Mouse (Mus musculus): ENCODE data around the gene Mia2. TPM values are rescaled to one million over a fixed set of nuclear protein-coding genes. Genes with fewer than 3 reads are reported as not detected.

Mia2 gene
- total and polyA plus RNA-seq, 3 experiments, result 103 to 175 TPM; not detected in 1

- no peak; the same call in 1 of the 2 replicates for TF ChIP-seq MYC (IDR thresholded peaks at IDR 0.05; ENCODE audit: low read depth, low read length)
- TF ChIP-seq CHD2 (IDR thresholded peaks at IDR 0.05; ENCODE audit: low read length), result no peak
- TF ChIP-seq POLR2AphosphoS5 (IDR thresholded peaks at IDR 0.05; ENCODE audit: borderline replicate concordance, low read depth, low read length), result no peak
- TF ChIP-seq GABPA (IDR thresholded peaks at IDR 0.05; ENCODE audit: low read depth, low read length), result no peak
- no peak for TF ChIP-seq POLR2A (IDR thresholded peaks at IDR 0.05; ENCODE audit: control insufficient read depth in 1 of 2, insufficient read depth in 1 of 2, low read depth in 1 of 2, low read length in 2 of 2, poor library complexity in 1 of 2)
- peak; percentile 73; the same call in 1 of the 2 replicates for TF ChIP-seq BHLHE40 (IDR thresholded peaks at IDR 0.05; ENCODE audit: borderline replicate concordance, low read depth, low read length)
These were observed 30.8 kb upstream of the Mia2 start (continued) for GRCm38 (mm10) chr12:59064837-59065236.

GRCm38 (mm10) chr12:59065776-59066175 lies 29.8 kb upstream of the Mia2 start:
- peaks cover 29% of the 10 kb centered on the region for H3K79me2 ChIP-seq (ENCODE audit: control insufficient read depth, insufficient read depth, low read length, poor library complexity)
- no peaks in the 10 kb centered on the region for H3K27me3 ChIP-seq (ENCODE audit: control insufficient read depth in 1 of 2, insufficient read depth in 2 of 2, low read length in 2 of 2)
- peaks cover 24 to 26% of the 10 kb centered on the region in 2 experiments for H3K36me3 ChIP-seq (ENCODE audit: control insufficient read depth in 1 of 2, insufficient read depth in 2 of 2, low read length in 2 of 2)
- no peak for DNase-seq (ENCODE audit: low read depth, low spot score)
- H3K9me3 ChIP-seq (replicated peaks; ENCODE audit: insufficient read depth, low read length), result no peaks in the 10 kb centered on the region
- TF ChIP-seq BHLHE40 (IDR thresholded peaks at IDR 0.05; ENCODE audit: borderline replicate concordance, low read depth, low read length) (peak; percentile 15; the same call in 1 of the 2 replicates), ETS1 (IDR thresholded peaks at IDR 0.05; ENCODE audit: low read depth, low read length) (peak; percentile 73), MYB (IDR thresholded peaks at IDR 0.05; ENCODE audit: low read depth, low read length) (no peak), GATA1 (IDR thresholded peaks at IDR 0.05; ENCODE audit: low read depth, low read length) (peak; percentile 89), MAZ (IDR thresholded peaks at IDR 0.05; ENCODE audit: low read depth, low read length) (0 out of 2 replicates have a peak, but pooled peaks have one; percentile 25), TCF12 (IDR thresholded peaks at IDR 0.05; ENCODE audit: low read depth, low read length) (peak; percentile 66), EP300 (IDR thresholded peaks at IDR 0.05; ENCODE audit: low read depth in 1 of 2, low read length in 2 of 2) (peak; percentile 66 to 79), USF1 (IDR thresholded peaks at IDR 0.05; ENCODE audit: low read depth, low read length) (no peak), MXI1 (IDR thresholded peaks at IDR 0.05; ENCODE audit: low read depth, low read length) (peak; percentile 37; the same call in 1 of the 2 replicates)
- peak overlapping the region; percentile 81 for H3K9ac ChIP-seq (ENCODE audit: control insufficient read depth, low read depth, low read length, poor library complexity, severe bottlenecking)
- peaks cover 3 to 11% of the 10 kb centered on the region in 2 experiments; a peak in 2 of 4 replicates for H3K4me1 ChIP-seq (ENCODE audit: control insufficient read depth in 1 of 2, insufficient read depth in 2 of 2, low read length in 2 of 2)
- peak overlapping the region; percentile 100 for H3K27ac ChIP-seq (ENCODE audit: control insufficient read depth, low read depth, low read length)
- peak overlapping the region; percentile 64 to 78 for H3K4me3 ChIP-seq (ENCODE audit: control insufficient read depth in 1 of 2, insufficient read depth in 1 of 2, low read depth in 2 of 2, low read length in 2 of 2)

- no peaks in the 10 kb centered on the region for H3K27me3 ChIP-seq (ENCODE audit: control insufficient read depth in 1 of 2, insufficient read depth in 2 of 2, low read length in 2 of 2)
- H3K4me1 ChIP-seq (ENCODE audit: control insufficient read depth in 1 of 2, insufficient read depth in 2 of 2, low read length in 2 of 2), result peaks cover 3 to 11% of the 10 kb centered on the region in 2 experiments; a peak in 2 of 4 replicates
- peak within 1 kb of the TSS; percentile 97 for H3K9ac ChIP-seq (ENCODE audit: control insufficient read depth, low read depth, low read length, poor library complexity, severe bottlenecking)
- peaks cover 26 to 30% of the 10 kb centered on the region in 2 experiments for H3K36me3 ChIP-seq (ENCODE audit: control insufficient read depth in 1 of 2, insufficient read depth in 2 of 2, low read length in 2 of 2)
- H3K9me3 ChIP-seq (replicated peaks; ENCODE audit: insufficient read depth, low read length), result no peaks in the 10 kb centered on the region
- peak within 1 kb of the TSS; percentile 94 to 95 for H3K4me3 ChIP-seq (ENCODE audit: control insufficient read depth in 1 of 2, insufficient read depth in 1 of 2, low read depth in 2 of 2, low read length in 2 of 2)
- DNase-seq (ENCODE audit: low read depth, low spot score), result peak; percentile 99
- peaks cover 22% of the 10 kb centered on the region for H3K79me2 ChIP-seq (ENCODE audit: control insufficient read depth, insufficient read depth, low read length, poor library complexity)
- H3K27ac ChIP-seq (ENCODE audit: control insufficient read depth, low read depth, low read length), result peak within 1 kb of the TSS; percentile 100
- TF ChIP-seq EP300 (IDR thresholded peaks at IDR 0.05; ENCODE audit: low read depth in 1 of 2, low read length in 2 of 2) (peak in 1 of 2 experiments; percentile 31; a peak in 2 of 4 replicates), TCF12 (IDR thresholded peaks at IDR 0.05; ENCODE audit: low read depth, low read length) (peak; percentile 68), ELF1 (IDR thresholded peaks at IDR 0.05; ENCODE audit: low read depth, low read length) (peak; percentile 93), ZC3H11A (IDR thresholded peaks at IDR 0.05; ENCODE audit: low read depth, low read length) (no peak), E2F4 (IDR thresholded peaks at IDR 0.05; ENCODE audit: borderline replicate concordance, low read depth, low read length) (no peak), CHD2 (IDR thresholded peaks at IDR 0.05; ENCODE audit: low read length) (no peak), MYC (IDR thresholded peaks at IDR 0.05; ENCODE audit: low read depth, low read length) (peak; percentile 71; the same call in 1 of the 2 replicates), ZNF384 (IDR thresholded peaks at IDR 0.05; ENCODE audit: low read depth, low read length) (no peak), MEF2A (IDR thresholded peaks at IDR 0.05; ENCODE audit: extremely low read depth, insufficient replicate concordance, low read depth, low read length, poor library complexity, severe bottlenecking) (no peak), UBTF (IDR thresholded peaks at IDR 0.05; ENCODE audit: borderline replicate concordance, insufficient read depth, low read depth, low read length) (no peak), KAT2A (conservative IDR thresholded peaks at IDR 0.05; ENCODE audit: low read depth, low read length) (no peak; the same call in 1 of the 2 replicates), SIN3A (IDR thresholded peaks at IDR 0.05; ENCODE audit: low read length) (peak; percentile 80), GABPA (IDR thresholded peaks at IDR 0.05; ENCODE audit: low read depth, low read length) (no peak), JUND (IDR thresholded peaks at IDR 0.05; ENCODE audit: low read depth, low read length) (no peak), TAL1 (IDR thresholded peaks at IDR 0.05; ENCODE audit: low read length) (no peak), ZKSCAN1 (IDR thresholded peaks at IDR 0.05; ENCODE audit: low read depth, low read length) (no peak), CTCF (IDR thresholded peaks at IDR 0.05 in 2 of 3, conservative IDR thresholded peaks at IDR 0.05 in 1 of 3; ENCODE audit: control insufficient read depth in 1 of 3, insufficient read depth in 1 of 3, low read depth in 2 of 3, low read length in 3 of 3, poor library complexity in 1 of 3, severe bottlenecking in 1 of 3) (0 out of 6 replicates have a peak, but pooled peaks of 1 of the 3 experiments have one; percentile 7), POLR2AphosphoS5 (IDR thresholded peaks at IDR 0.05; ENCODE audit: borderline replicate concordance, low read depth, low read length) (no peak; the same call in 1 of the 2 replicates)
These were observed 29.0 kb upstream of the Mia2 start, which contains the start of gene Pnn for GRCm38 (mm10) chr12:59066448-59067077. TSS of gene Pnn (plus strand) at chr12:59066884.
